Mouse (Mus musculus): Measurements from ENCODE around the gene Fgfr2. TPM values are rescaled to one million over a fixed set of nuclear protein-coding genes. Genes with fewer than 3 reads are reported as not detected.

Gene Fgfr2
- polyA plus RNA-seq, 1 experiment from 2014 or later: 106 TPM

GRCm38 (mm10) chr7:132572738-132573137, 550.4 kb downstream of the Fgfr2 start:
- DNase-seq (ENCODE audit: low spot score): no peak
- Histone ChIP-seq H3K9me3 (ENCODE audit: control insufficient read depth, low read length) (no peaks in the 10 kb centered on the region), H3K27me3 (replicated peaks; ENCODE audit: control insufficient read depth, insufficient read depth, low read length) (no peaks in the 10 kb centered on the region), H3K9ac (ENCODE audit: low read depth, low read length) (no peak overlapping the region), H3K4me2 (ENCODE audit: low read depth, low read length) (peak overlapping the region; percentile 64), H3K27ac (replicated peaks; ENCODE audit: low read depth, low read length) (peak overlapping the region; percentile 28), H3K4me1 (ENCODE audit: control insufficient read depth, insufficient read depth, low read length) (peaks cover 34% of the 10 kb centered on the region), H3K36me3 (ENCODE audit: control insufficient read depth, insufficient read depth, low read length) (peaks cover 18% of the 10 kb centered on the region; the same call in 1 of the 2 replicates), H3K4me3 (ENCODE audit: low read depth, low read length) (no peak overlapping the region)
- ATAC-seq (ENCODE audit: low read depth): no peak
- WGBS: 62% methylated on average over 3 of the region's 3 CpGs

- Histone ChIP-seq H3K4me1 (ENCODE audit: control insufficient read depth, insufficient read depth, low read length) (peaks cover 30% of the 10 kb centered on the region), H3K27ac (replicated peaks; ENCODE audit: low read depth, low read length) (peak overlapping the region; percentile 63), H3K4me2 (ENCODE audit: low read depth, low read length) (peak overlapping the region; percentile 64), H3K4me3 (ENCODE audit: low read depth, low read length) (no peak overlapping the region), H3K27me3 (replicated peaks; ENCODE audit: control insufficient read depth, insufficient read depth, low read length) (no peaks in the 10 kb centered on the region), H3K9me3 (ENCODE audit: control insufficient read depth, low read length) (no peaks in the 10 kb centered on the region), H3K36me3 (ENCODE audit: control insufficient read depth, insufficient read depth, low read length) (peaks cover 29% of the 10 kb centered on the region), H3K9ac (ENCODE audit: low read depth, low read length) (0 out of 2 replicates have a peak overlapping the region, but pooled peaks have one; percentile 1)
- ATAC-seq (ENCODE audit: low read depth) (0 out of 2 replicates have a peak, but pooled peaks have one; percentile 9), DNase-seq (ENCODE audit: low spot score) (peak; percentile 89)
- 54% methylated on average over 8 of the region's 8 CpGs for WGBS
These were observed 551.7 kb downstream of the Fgfr2 start for GRCm38 (mm10) chr7:132571481-132571880.

DNA sequence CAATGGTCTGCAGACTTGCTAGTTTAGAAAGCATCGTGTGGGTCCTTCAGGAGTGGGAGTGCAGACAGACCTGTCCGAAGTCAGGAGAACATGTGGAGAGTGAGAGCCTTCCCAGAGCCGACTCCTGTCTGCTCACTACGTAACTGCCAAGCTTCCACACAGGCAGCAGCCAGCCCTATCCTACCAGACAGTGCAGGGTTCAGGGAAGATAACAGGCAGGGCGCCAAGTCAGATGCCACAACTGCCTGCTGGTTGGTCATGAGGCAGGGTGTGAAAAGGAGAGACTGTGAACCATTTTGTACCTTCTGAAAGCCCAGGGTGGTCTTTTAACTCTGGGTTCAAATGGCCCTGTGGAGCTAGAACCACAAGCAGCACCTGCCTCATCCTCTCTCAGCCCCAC, 553.1 kb downstream of the Fgfr2 start:
- ATAC-seq (ENCODE audit: low read depth): no peak

GRCm38 (mm10) chr7:132568817-132569216, 554.3 kb downstream of the Fgfr2 start:
- DNase-seq (ENCODE audit: low spot score) (no peak), ATAC-seq (ENCODE audit: low read depth) (no peak)
- H3K27ac ChIP-seq (replicated peaks; ENCODE audit: low read depth, low read length): no peak overlapping the region
- WGBS: 88% methylated on average over 6 of the region's 6 CpGs
- peaks cover 26% of the 10 kb centered on the region for H3K4me1 ChIP-seq (ENCODE audit: control insufficient read depth, insufficient read depth, low read length)
- H3K4me3 ChIP-seq (ENCODE audit: low read depth, low read length): no peak overlapping the region
- H3K9ac ChIP-seq (ENCODE audit: low read depth, low read length): no peak overlapping the region
- no peaks in the 10 kb centered on the region for H3K9me3 ChIP-seq (ENCODE audit: control insufficient read depth, low read length)
- H3K36me3 ChIP-seq (ENCODE audit: control insufficient read depth, insufficient read depth, low read length): peaks cover 51% of the 10 kb centered on the region
- H3K4me2 ChIP-seq (ENCODE audit: low read depth, low read length): no peak overlapping the region
- no peaks in the 10 kb centered on the region for H3K27me3 ChIP-seq (replicated peaks; ENCODE audit: control insufficient read depth, insufficient read depth, low read length)

More for the DNA sequence above, 553.1 kb downstream of the Fgfr2 start:
- no peak overlapping the region for H3K9ac ChIP-seq (ENCODE audit: low read depth, low read length)
- DNase-seq (ENCODE audit: low spot score): peak; percentile 15
- H3K27me3 ChIP-seq (replicated peaks; ENCODE audit: control insufficient read depth, insufficient read depth, low read length): no peaks in the 10 kb centered on the region
- peaks cover 39% of the 10 kb centered on the region for H3K36me3 ChIP-seq (ENCODE audit: control insufficient read depth, insufficient read depth, low read length)
- H3K4me1 ChIP-seq (ENCODE audit: control insufficient read depth, insufficient read depth, low read length): peaks cover 29% of the 10 kb centered on the region
- no peak overlapping the region for H3K27ac ChIP-seq (replicated peaks; ENCODE audit: low read depth, low read length)
- 85% methylated on average over 5 of the region's 5 CpGs for WGBS
- no peak overlapping the region for H3K4me2 ChIP-seq (ENCODE audit: low read depth, low read length)
- no peaks in the 10 kb centered on the region for H3K9me3 ChIP-seq (ENCODE audit: control insufficient read depth, low read length)
- H3K4me3 ChIP-seq (ENCODE audit: low read depth, low read length): no peak overlapping the region

- ATAC-seq (ENCODE audit: low read depth): no peak
- H3K4me1 ChIP-seq (ENCODE audit: control insufficient read depth, insufficient read depth, low read length): 0 out of 2 replicates have a peak, but pooled peaks cover 3% of the 10 kb centered on the region
- no peak overlapping the region for H3K9ac ChIP-seq (ENCODE audit: low read depth, low read length)
- no peak overlapping the region for H3K27ac ChIP-seq (replicated peaks; ENCODE audit: low read depth, low read length)
- peaks cover 81% of the 10 kb centered on the region for H3K36me3 ChIP-seq (ENCODE audit: control insufficient read depth, insufficient read depth, low read length)
- no peaks in the 10 kb centered on the region for H3K9me3 ChIP-seq (ENCODE audit: control insufficient read depth, low read length)
- DNase-seq (ENCODE audit: low spot score): no peak
- H3K27me3 ChIP-seq (replicated peaks; ENCODE audit: control insufficient read depth, insufficient read depth, low read length): no peaks in the 10 kb centered on the region
- no peak overlapping the region for H3K4me2 ChIP-seq (ENCODE audit: low read depth, low read length)
- H3K4me3 ChIP-seq (ENCODE audit: low read depth, low read length): no peak overlapping the region
- WGBS: 58% methylated on average over 1 of the region's 1 CpGs
These were observed 557.3 kb downstream of the Fgfr2 start for GRCm38 (mm10) chr7:132565831-132566230.

DNA sequence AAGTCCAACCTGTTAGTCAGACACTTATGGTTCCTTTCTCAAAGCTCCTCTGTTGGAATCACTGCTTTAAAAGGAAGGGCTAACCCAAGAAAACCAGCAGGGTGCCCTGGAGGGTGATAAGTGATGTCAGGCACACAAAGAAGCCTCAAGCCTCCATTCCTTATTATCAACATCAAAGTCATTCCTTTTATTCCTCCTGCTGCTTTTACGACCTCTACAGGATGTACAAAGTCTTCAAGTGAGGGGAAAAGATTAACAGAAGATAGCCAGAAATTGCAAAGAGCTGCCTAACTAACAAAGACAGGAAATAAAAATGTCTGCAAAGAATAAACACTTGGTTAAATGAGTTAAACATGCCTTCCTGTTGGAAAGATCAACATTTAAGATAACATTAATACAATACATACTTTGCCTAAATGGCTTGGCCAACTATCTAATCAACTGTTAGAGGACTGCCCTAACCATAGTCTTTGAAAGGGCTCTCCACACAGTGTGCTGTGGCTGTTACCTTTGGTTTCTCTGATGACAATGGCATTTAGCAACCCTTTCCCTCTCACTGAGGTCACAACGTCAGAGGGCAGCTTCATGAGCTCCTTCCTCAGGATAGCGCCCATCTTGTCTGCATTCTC, 563.9 kb downstream of the Fgfr2 start:
- no peak overlapping the region for H3K4me2 ChIP-seq (ENCODE audit: low read depth, low read length)
- ATAC-seq (ENCODE audit: low read depth): no peak
- peaks cover 73% of the 10 kb centered on the region for H3K36me3 ChIP-seq (ENCODE audit: control insufficient read depth, insufficient read depth, low read length)
- H3K4me3 ChIP-seq (ENCODE audit: low read depth, low read length): no peak overlapping the region
- H3K9me3 ChIP-seq (ENCODE audit: control insufficient read depth, low read length): no peaks in the 10 kb centered on the region
- H3K9ac ChIP-seq (ENCODE audit: low read depth, low read length): peak overlapping the region; percentile 2; the same call in 1 of the 2 replicates
- no peaks in the 10 kb centered on the region for H3K4me1 ChIP-seq (ENCODE audit: control insufficient read depth, insufficient read depth, low read length)
- no peak overlapping the region; the same call in 1 of the 2 replicates for H3K27ac ChIP-seq (replicated peaks; ENCODE audit: low read depth, low read length)
- DNase-seq (ENCODE audit: low spot score): no peak
- WGBS: 61% methylated on average over 3 of the region's 3 CpGs
- no peaks in the 10 kb centered on the region for H3K27me3 ChIP-seq (replicated peaks; ENCODE audit: control insufficient read depth, insufficient read depth, low read length)

GRCm38 (mm10) chr7:132558141-132558736, 564.9 kb downstream of the Fgfr2 start:
- Histone ChIP-seq H3K27ac (replicated peaks; ENCODE audit: low read depth, low read length) (no peak overlapping the region; the same call in 1 of the 2 replicates), H3K36me3 (ENCODE audit: control insufficient read depth, insufficient read depth, low read length) (peaks cover 63% of the 10 kb centered on the region), H3K27me3 (replicated peaks; ENCODE audit: control insufficient read depth, insufficient read depth, low read length) (no peaks in the 10 kb centered on the region), H3K4me3 (ENCODE audit: low read depth, low read length) (no peak overlapping the region), H3K9me3 (ENCODE audit: control insufficient read depth, low read length) (no peaks in the 10 kb centered on the region), H3K9ac (ENCODE audit: low read depth, low read length) (peak overlapping the region; percentile 2; the same call in 1 of the 2 replicates), H3K4me2 (ENCODE audit: low read depth, low read length) (no peak overlapping the region), H3K4me1 (ENCODE audit: control insufficient read depth, insufficient read depth, low read length) (no peaks in the 10 kb centered on the region)
- ATAC-seq (ENCODE audit: low read depth) (no peak), DNase-seq (ENCODE audit: low spot score) (peak; percentile 43)
- WGBS: 86% methylated on average over 7 of the region's 7 CpGs

GRCm38 (mm10) chr7:132556575-132556974, 566.6 kb downstream of the Fgfr2 start:
- Histone ChIP-seq H3K27me3 (replicated peaks; ENCODE audit: control insufficient read depth, insufficient read depth, low read length) (no peaks in the 10 kb centered on the region), H3K4me2 (ENCODE audit: low read depth, low read length) (no peak overlapping the region), H3K4me3 (ENCODE audit: low read depth, low read length) (no peak overlapping the region), H3K9me3 (ENCODE audit: control insufficient read depth, low read length) (no peaks in the 10 kb centered on the region), H3K9ac (ENCODE audit: low read depth, low read length) (no peak overlapping the region), H3K27ac (replicated peaks; ENCODE audit: low read depth, low read length) (no peak overlapping the region), H3K4me1 (ENCODE audit: control insufficient read depth, insufficient read depth, low read length) (no peaks in the 10 kb centered on the region), H3K36me3 (ENCODE audit: control insufficient read depth, insufficient read depth, low read length) (peaks cover 47% of the 10 kb centered on the region)
- no peak for DNase-seq (ENCODE audit: low spot score)
- ATAC-seq (ENCODE audit: low read depth): no peak
- WGBS: 77% methylated on average over 5 of the region's 5 CpGs
